Mouse (Mus musculus): ENCODE results near the gene Prelid3b.

Prelid3b gene

GRCm38 (mm10) chr2:174426856-174427255, 46.0 kb downstream of the Prelid3b start:
- DNase-seq (ENCODE audit: low spot score in 2 of 2): no peak

GRCm38 (mm10) chr2:174424301-174425085, 48.4 kb downstream of the Prelid3b start:
- DNase-seq (ENCODE audit: low spot score in 2 of 2): no peak

GRCm38 (mm10) chr2:174421107-174421506, 51.8 kb downstream of the Prelid3b start:
- DNase-seq (ENCODE audit: low spot score in 2 of 2): no peak

GRCm38 (mm10) chr2:174415731-174416310, 57.1 kb downstream of the Prelid3b start, which contains the start of gene Nelfcd:
TSS of gene Nelfcd (plus strand) at chr2:174415804.
- peak; percentile 89 to 90 for DNase-seq (ENCODE audit: low spot score in 2 of 2)
